Mouse (Mus musculus): ENCODE results near the gene Lgalsl. TPM values are rescaled to one million over a fixed set of nuclear protein-coding genes. Genes with fewer than 3 reads are reported as not detected.

Gene Lgalsl
- polyA plus RNA-seq, 1 experiment from 2014 or later, result 39.1 TPM

GRCm38 (mm10) chr11:20784776-20785175 is 46.1 kb downstream of the Lgalsl start:
- 78% methylated on average over 6 of the region's 6 CpGs for WGBS (ENCODE audit: insufficient replicate concordance)
- no peaks in the 10 kb centered on the region for H3K36me3 ChIP-seq (ENCODE audit: control insufficient read depth, insufficient read depth, low read length)
- no peak for ATAC-seq (replicated peaks; ENCODE audit: insufficient number of reproducible peaks, low FRiP score, low TSS enrichment)

GRCm38 (mm10) chr11:20783467-20783866 is 47.4 kb downstream of the Lgalsl start:
- no peak overlapping the region for H3K4me2 ChIP-seq

More at GRCm38 (mm10) chr11:20784776-20785175, 46.1 kb downstream of the Lgalsl start:
- H3K4me2 ChIP-seq, result no peak overlapping the region
- H3K9ac ChIP-seq (ENCODE audit: low read depth, low read length), result no peak overlapping the region
- H3K27ac ChIP-seq (ENCODE audit: low read depth, low read length), result no peak overlapping the region
- no peaks in the 10 kb centered on the region for H3K4me1 ChIP-seq (ENCODE audit: control insufficient read depth, insufficient read depth, low read length)
- H3K27me3 ChIP-seq (ENCODE audit: control insufficient read depth, insufficient read depth, low read length), result no peaks in the 10 kb centered on the region
- 0 out of 2 replicates have a peak, but pooled peaks cover 3% of the 10 kb centered on the region for H3K9me3 ChIP-seq (replicated peaks; ENCODE audit: control insufficient read depth, low read length)
- no peak overlapping the region for H3K4me3 ChIP-seq (ENCODE audit: low read depth, low read length)

GRCm38 (mm10) chr11:20782620-20783019 is 48.2 kb downstream of the Lgalsl start:
- no peak overlapping the region for H3K9ac ChIP-seq (ENCODE audit: low read depth, low read length)
- H3K9me3 ChIP-seq (replicated peaks; ENCODE audit: control insufficient read depth, low read length), result 0 out of 2 replicates have a peak, but pooled peaks cover 3% of the 10 kb centered on the region
- no peaks in the 10 kb centered on the region for H3K27me3 ChIP-seq (ENCODE audit: control insufficient read depth, insufficient read depth, low read length)
- H3K36me3 ChIP-seq (ENCODE audit: control insufficient read depth, insufficient read depth, low read length), result no peaks in the 10 kb centered on the region
- peaks cover 3% of the 10 kb centered on the region; the same call in 1 of the 2 replicates for H3K4me1 ChIP-seq (ENCODE audit: control insufficient read depth, insufficient read depth, low read length)
- H3K27ac ChIP-seq (ENCODE audit: low read depth, low read length), result no peak overlapping the region
- no peak for ATAC-seq (replicated peaks; ENCODE audit: insufficient number of reproducible peaks, low FRiP score, low TSS enrichment)
- H3K4me3 ChIP-seq (ENCODE audit: low read depth, low read length), result no peak overlapping the region
- 60% methylated on average over 2 of the region's 2 CpGs for WGBS (ENCODE audit: insufficient replicate concordance)
- H3K4me2 ChIP-seq, result no peak overlapping the region

More at GRCm38 (mm10) chr11:20783467-20783866, 47.4 kb downstream of the Lgalsl start:
- no peaks in the 10 kb centered on the region for H3K36me3 ChIP-seq (ENCODE audit: control insufficient read depth, insufficient read depth, low read length)
- H3K27ac ChIP-seq (ENCODE audit: low read depth, low read length), result no peak overlapping the region
- peaks cover under 1% of the 10 kb centered on the region; the same call in 1 of the 2 replicates for H3K4me1 ChIP-seq (ENCODE audit: control insufficient read depth, insufficient read depth, low read length)
- no peak overlapping the region for H3K9ac ChIP-seq (ENCODE audit: low read depth, low read length)
- H3K9me3 ChIP-seq (replicated peaks; ENCODE audit: control insufficient read depth, low read length), result 0 out of 2 replicates have a peak, but pooled peaks cover 3% of the 10 kb centered on the region
- no peak overlapping the region for H3K4me3 ChIP-seq (ENCODE audit: low read depth, low read length)
- H3K27me3 ChIP-seq (ENCODE audit: control insufficient read depth, insufficient read depth, low read length), result no peaks in the 10 kb centered on the region
- ATAC-seq (replicated peaks; ENCODE audit: insufficient number of reproducible peaks, low FRiP score, low TSS enrichment), result no peak
- 89% methylated on average over 1 of the region's 1 CpGs for WGBS (ENCODE audit: insufficient replicate concordance)

- Histone ChIP-seq H3K9me3 (replicated peaks; ENCODE audit: control insufficient read depth, low read length) (peaks cover 3% of the 10 kb centered on the region; the same call in 1 of the 2 replicates), H3K4me1 (ENCODE audit: control insufficient read depth, insufficient read depth, low read length) (peaks cover 3% of the 10 kb centered on the region; the same call in 1 of the 2 replicates), H3K27ac (ENCODE audit: low read depth, low read length) (no peak overlapping the region), H3K4me2 (no peak overlapping the region), H3K27me3 (ENCODE audit: control insufficient read depth, insufficient read depth, low read length) (no peaks in the 10 kb centered on the region), H3K36me3 (ENCODE audit: control insufficient read depth, insufficient read depth, low read length) (no peaks in the 10 kb centered on the region), H3K9ac (ENCODE audit: low read depth, low read length) (no peak overlapping the region), H3K4me3 (ENCODE audit: low read depth, low read length) (no peak overlapping the region)
- WGBS (ENCODE audit: insufficient replicate concordance), result 78% methylated on average over 4 of the region's 4 CpGs
- ATAC-seq (replicated peaks; ENCODE audit: insufficient number of reproducible peaks, low FRiP score, low TSS enrichment), result no peak
Measured at GRCm38 (mm10) chr11:20780312-20780711, 50.5 kb downstream of the Lgalsl start.

GRCm38 (mm10) chr11:20778861-20779563 is 51.8 kb downstream of the Lgalsl start:
- H3K9ac ChIP-seq (ENCODE audit: low read depth, low read length), result no peak overlapping the region
- ATAC-seq (replicated peaks; ENCODE audit: insufficient number of reproducible peaks, low FRiP score, low TSS enrichment), result 0 out of 2 replicates have a peak, but pooled peaks have one; percentile 35
- no peaks in the 10 kb centered on the region for H3K36me3 ChIP-seq (ENCODE audit: control insufficient read depth, insufficient read depth, low read length)
- no peaks in the 10 kb centered on the region for H3K27me3 ChIP-seq (ENCODE audit: control insufficient read depth, insufficient read depth, low read length)
- no peak overlapping the region for H3K4me3 ChIP-seq (ENCODE audit: low read depth, low read length)
- H3K9me3 ChIP-seq (replicated peaks; ENCODE audit: control insufficient read depth, low read length), result no peaks in the 10 kb centered on the region; the same call in 1 of the 2 replicates
- peaks cover 3% of the 10 kb centered on the region; the same call in 1 of the 2 replicates for H3K4me1 ChIP-seq (ENCODE audit: control insufficient read depth, insufficient read depth, low read length)
- H3K27ac ChIP-seq (ENCODE audit: low read depth, low read length), result no peak overlapping the region
- no peak overlapping the region for H3K4me2 ChIP-seq
- WGBS (ENCODE audit: insufficient replicate concordance), result 83% methylated on average over 3 of the region's 3 CpGs

- ATAC-seq (replicated peaks; ENCODE audit: insufficient number of reproducible peaks, low FRiP score, low TSS enrichment), result no peak
- H3K36me3 ChIP-seq (ENCODE audit: control insufficient read depth, insufficient read depth, low read length), result no peaks in the 10 kb centered on the region
- H3K9ac ChIP-seq (ENCODE audit: low read depth, low read length), result no peak overlapping the region
- H3K27me3 ChIP-seq (ENCODE audit: control insufficient read depth, insufficient read depth, low read length), result no peaks in the 10 kb centered on the region
- H3K27ac ChIP-seq (ENCODE audit: low read depth, low read length), result no peak overlapping the region
- no peak overlapping the region for H3K4me2 ChIP-seq
- WGBS (ENCODE audit: insufficient replicate concordance), result 12% methylated on average over 1 of the region's 1 CpGs
- H3K9me3 ChIP-seq (replicated peaks; ENCODE audit: control insufficient read depth, low read length), result no peaks in the 10 kb centered on the region; the same call in 1 of the 2 replicates
- H3K4me1 ChIP-seq (ENCODE audit: control insufficient read depth, insufficient read depth, low read length), result peaks cover 3% of the 10 kb centered on the region; the same call in 1 of the 2 replicates
- no peak overlapping the region for H3K4me3 ChIP-seq (ENCODE audit: low read depth, low read length)
Measured at GRCm38 (mm10) chr11:20778298-20778697, 52.6 kb downstream of the Lgalsl start.

- ATAC-seq (replicated peaks; ENCODE audit: insufficient number of reproducible peaks, low FRiP score, low TSS enrichment), result no peak
- no peak overlapping the region for H3K27ac ChIP-seq (ENCODE audit: low read depth, low read length)
- no peak overlapping the region for H3K4me3 ChIP-seq (ENCODE audit: low read depth, low read length)
Measured at GRCm38 (mm10) chr11:20776668-20777067, 54.2 kb downstream of the Lgalsl start.

More at GRCm38 (mm10) chr11:20776668-20777067, 54.2 kb downstream of the Lgalsl start:
- Histone ChIP-seq H3K4me1 (ENCODE audit: control insufficient read depth, insufficient read depth, low read length) (peaks cover 3% of the 10 kb centered on the region; the same call in 1 of the 2 replicates), H3K4me2 (no peak overlapping the region), H3K9me3 (replicated peaks; ENCODE audit: control insufficient read depth, low read length) (no peaks in the 10 kb centered on the region; the same call in 1 of the 2 replicates), H3K36me3 (ENCODE audit: control insufficient read depth, insufficient read depth, low read length) (no peaks in the 10 kb centered on the region), H3K9ac (ENCODE audit: low read depth, low read length) (no peak overlapping the region), H3K27me3 (ENCODE audit: control insufficient read depth, insufficient read depth, low read length) (no peaks in the 10 kb centered on the region)

Data from heart, embryonic 11.5 days (tissue).